Mouse (Mus musculus): ENCODE measurements at regions not wholly inside any gene's neighbourhood (a gene's known extent, or its start where the extent isn't known, plus 50 kb on each side); places are given as distances from the start of the nearest gene placed in this dataset.

- WGBS, result 75% methylated on average over 9 of the region's 9 CpGs
- no peaks in the 10 kb centered on the region for H3K36me3 ChIP-seq (ENCODE audit: control insufficient read depth, insufficient read depth, low read length)
- H3K27ac ChIP-seq (ENCODE audit: low read depth), result no peak overlapping the region
- H3K27me3 ChIP-seq (replicated peaks; ENCODE audit: control insufficient read depth, insufficient read depth, low read length), result no peaks in the 10 kb centered on the region
- no peak for DNase-seq (ENCODE audit: low spot score)
- ATAC-seq (replicated peaks; ENCODE audit: low FRiP score, low TSS enrichment, low read depth), result no peak
- no peak overlapping the region for H3K4me2 ChIP-seq (ENCODE audit: low read length)
- H3K9ac ChIP-seq (ENCODE audit: low read length), result no peak overlapping the region
- H3K4me3 ChIP-seq (ENCODE audit: low read depth, low read length), result no peak overlapping the region
- H3K9me3 ChIP-seq (ENCODE audit: control insufficient read depth, low read length), result no peaks in the 10 kb centered on the region
- H3K4me1 ChIP-seq (replicated peaks; ENCODE audit: control insufficient read depth, insufficient read depth, low read length), result no peaks in the 10 kb centered on the region
Measured at GRCm38 (mm10) chr12:5601084-5601654, 225.7 kb upstream of the Klhl29 start.

GRCm38 (mm10) chr12:5599426-5599825, 223.9 kb upstream of the Klhl29 start:
- no peak for DNase-seq (ENCODE audit: low spot score)
- no peak overlapping the region for H3K4me2 ChIP-seq (ENCODE audit: low read length)
- H3K27me3 ChIP-seq (replicated peaks; ENCODE audit: control insufficient read depth, insufficient read depth, low read length), result no peaks in the 10 kb centered on the region
- ATAC-seq (replicated peaks; ENCODE audit: low FRiP score, low TSS enrichment, low read depth), result no peak
- H3K36me3 ChIP-seq (ENCODE audit: control insufficient read depth, insufficient read depth, low read length), result no peaks in the 10 kb centered on the region
- H3K4me3 ChIP-seq (ENCODE audit: low read depth, low read length), result no peak overlapping the region
- H3K4me1 ChIP-seq (replicated peaks; ENCODE audit: control insufficient read depth, insufficient read depth, low read length), result no peaks in the 10 kb centered on the region
- H3K9ac ChIP-seq (ENCODE audit: low read length), result no peak overlapping the region
- no peaks in the 10 kb centered on the region for H3K9me3 ChIP-seq (ENCODE audit: control insufficient read depth, low read length)
- no peak overlapping the region for H3K27ac ChIP-seq (ENCODE audit: low read depth)
- WGBS, result 92% methylated on average over 1 of the region's 1 CpGs

GRCm38 (mm10) chr12:5598961-5599360, 223.5 kb upstream of the Klhl29 start:
- Histone ChIP-seq H3K4me1 (replicated peaks; ENCODE audit: control insufficient read depth, insufficient read depth, low read length) (no peaks in the 10 kb centered on the region), H3K9me3 (ENCODE audit: control insufficient read depth, low read length) (no peaks in the 10 kb centered on the region), H3K27ac (ENCODE audit: low read depth) (no peak overlapping the region), H3K4me3 (ENCODE audit: low read depth, low read length) (no peak overlapping the region), H3K9ac (ENCODE audit: low read length) (no peak overlapping the region), H3K27me3 (replicated peaks; ENCODE audit: control insufficient read depth, insufficient read depth, low read length) (no peaks in the 10 kb centered on the region), H3K4me2 (ENCODE audit: low read length) (no peak overlapping the region), H3K36me3 (ENCODE audit: control insufficient read depth, insufficient read depth, low read length) (no peaks in the 10 kb centered on the region)
- DNase-seq (ENCODE audit: low spot score), result no peak
- 89% methylated on average over 4 of the region's 4 CpGs for WGBS
- ATAC-seq (replicated peaks; ENCODE audit: low FRiP score, low TSS enrichment, low read depth), result no peak

- Histone ChIP-seq H3K4me1 (replicated peaks; ENCODE audit: control insufficient read depth, insufficient read depth, low read length) (no peaks in the 10 kb centered on the region), H3K27me3 (replicated peaks; ENCODE audit: control insufficient read depth, insufficient read depth, low read length) (no peaks in the 10 kb centered on the region), H3K36me3 (ENCODE audit: control insufficient read depth, insufficient read depth, low read length) (no peaks in the 10 kb centered on the region), H3K27ac (ENCODE audit: low read depth) (no peak overlapping the region), H3K4me3 (ENCODE audit: low read depth, low read length) (no peak overlapping the region), H3K9me3 (ENCODE audit: control insufficient read depth, low read length) (no peaks in the 10 kb centered on the region), H3K4me2 (ENCODE audit: low read length) (no peak overlapping the region), H3K9ac (ENCODE audit: low read length) (no peak overlapping the region)
- ATAC-seq (replicated peaks; ENCODE audit: low FRiP score, low TSS enrichment, low read depth) (no peak), DNase-seq (ENCODE audit: low spot score) (no peak)
- WGBS, result 49% methylated on average over 6 of the region's 6 CpGs
Measured at GRCm38 (mm10) chr12:5572831-5573230, 197.3 kb upstream of the Klhl29 start.

- H3K9me3 ChIP-seq (ENCODE audit: control insufficient read depth, low read length), result no peaks in the 10 kb centered on the region
- H3K27me3 ChIP-seq (replicated peaks; ENCODE audit: control insufficient read depth, insufficient read depth, low read length), result no peaks in the 10 kb centered on the region
- DNase-seq (ENCODE audit: low spot score), result no peak
- no peaks in the 10 kb centered on the region for H3K36me3 ChIP-seq (ENCODE audit: control insufficient read depth, insufficient read depth, low read length)
- ATAC-seq (replicated peaks; ENCODE audit: low FRiP score, low TSS enrichment, low read depth), result no peak
- H3K4me1 ChIP-seq (replicated peaks; ENCODE audit: control insufficient read depth, insufficient read depth, low read length), result no peaks in the 10 kb centered on the region
- H3K4me3 ChIP-seq (ENCODE audit: low read depth, low read length), result no peak overlapping the region
- H3K9ac ChIP-seq (ENCODE audit: low read length), result no peak overlapping the region
- no peak overlapping the region for H3K27ac ChIP-seq (ENCODE audit: low read depth)
- 82% methylated on average over 5 of the region's 5 CpGs for WGBS
- no peak overlapping the region for H3K4me2 ChIP-seq (ENCODE audit: low read length)
Measured at GRCm38 (mm10) chr12:5568941-5569340, 193.5 kb upstream of the Klhl29 start.

- Histone ChIP-seq H3K27me3 (replicated peaks; ENCODE audit: control insufficient read depth, insufficient read depth, low read length) (no peaks in the 10 kb centered on the region), H3K9me3 (ENCODE audit: control insufficient read depth, low read length) (no peaks in the 10 kb centered on the region), H3K4me3 (ENCODE audit: low read depth, low read length) (no peak overlapping the region), H3K36me3 (ENCODE audit: control insufficient read depth, insufficient read depth, low read length) (no peaks in the 10 kb centered on the region), H3K4me2 (ENCODE audit: low read length) (no peak overlapping the region), H3K4me1 (replicated peaks; ENCODE audit: control insufficient read depth, insufficient read depth, low read length) (no peaks in the 10 kb centered on the region), H3K9ac (ENCODE audit: low read length) (no peak overlapping the region), H3K27ac (ENCODE audit: low read depth) (no peak overlapping the region)
- DNase-seq (ENCODE audit: low spot score) (no peak), ATAC-seq (replicated peaks; ENCODE audit: low FRiP score, low TSS enrichment, low read depth) (no peak)
- WGBS, result 30% methylated on average over 2 of the region's 2 CpGs
Measured at GRCm38 (mm10) chr12:5566231-5566630, 190.7 kb upstream of the Klhl29 start.

GRCm38 (mm10) chr12:5552607-5553006, 177.1 kb upstream of the Klhl29 start:
- no peaks in the 10 kb centered on the region for H3K4me1 ChIP-seq (replicated peaks; ENCODE audit: control insufficient read depth, insufficient read depth, low read length)
- 71% methylated on average over 4 of the region's 4 CpGs for WGBS
- no peak overlapping the region for H3K4me3 ChIP-seq (ENCODE audit: low read depth, low read length)
- no peak overlapping the region for H3K9ac ChIP-seq (ENCODE audit: low read length)
- H3K27ac ChIP-seq (ENCODE audit: low read depth), result no peak overlapping the region
- H3K36me3 ChIP-seq (ENCODE audit: control insufficient read depth, insufficient read depth, low read length), result no peaks in the 10 kb centered on the region
- no peak overlapping the region for H3K4me2 ChIP-seq (ENCODE audit: low read length)
- no peaks in the 10 kb centered on the region for H3K27me3 ChIP-seq (replicated peaks; ENCODE audit: control insufficient read depth, insufficient read depth, low read length)
- DNase-seq (ENCODE audit: low spot score) (no peak), ATAC-seq (replicated peaks; ENCODE audit: low FRiP score, low TSS enrichment, low read depth) (no peak)
- H3K9me3 ChIP-seq (ENCODE audit: control insufficient read depth, low read length), result no peaks in the 10 kb centered on the region

GRCm38 (mm10) chr12:5551901-5552300, 176.4 kb upstream of the Klhl29 start:
- no peak overlapping the region for H3K4me3 ChIP-seq (ENCODE audit: low read depth, low read length)
- H3K4me2 ChIP-seq (ENCODE audit: low read length), result no peak overlapping the region
- no peak for DNase-seq (ENCODE audit: low spot score)
- no peak overlapping the region for H3K9ac ChIP-seq (ENCODE audit: low read length)
- H3K27me3 ChIP-seq (replicated peaks; ENCODE audit: control insufficient read depth, insufficient read depth, low read length), result no peaks in the 10 kb centered on the region
- H3K36me3 ChIP-seq (ENCODE audit: control insufficient read depth, insufficient read depth, low read length), result no peaks in the 10 kb centered on the region
- H3K9me3 ChIP-seq (ENCODE audit: control insufficient read depth, low read length), result no peaks in the 10 kb centered on the region
- H3K27ac ChIP-seq (ENCODE audit: low read depth), result no peak overlapping the region
- 46% methylated on average over 2 of the region's 2 CpGs for WGBS
- no peak for ATAC-seq (replicated peaks; ENCODE audit: low FRiP score, low TSS enrichment, low read depth)
- H3K4me1 ChIP-seq (replicated peaks; ENCODE audit: control insufficient read depth, insufficient read depth, low read length), result no peaks in the 10 kb centered on the region

GRCm38 (mm10) chr12:5549796-5550195, 174.3 kb upstream of the Klhl29 start:
- Histone ChIP-seq H3K4me2 (ENCODE audit: low read length) (no peak overlapping the region), H3K9me3 (ENCODE audit: control insufficient read depth, low read length) (no peaks in the 10 kb centered on the region), H3K4me3 (ENCODE audit: low read depth, low read length) (no peak overlapping the region), H3K9ac (ENCODE audit: low read length) (no peak overlapping the region), H3K27ac (ENCODE audit: low read depth) (no peak overlapping the region), H3K36me3 (ENCODE audit: control insufficient read depth, insufficient read depth, low read length) (no peaks in the 10 kb centered on the region), H3K27me3 (replicated peaks; ENCODE audit: control insufficient read depth, insufficient read depth, low read length) (no peaks in the 10 kb centered on the region), H3K4me1 (replicated peaks; ENCODE audit: control insufficient read depth, insufficient read depth, low read length) (no peaks in the 10 kb centered on the region)
- ATAC-seq (replicated peaks; ENCODE audit: low FRiP score, low TSS enrichment, low read depth) (no peak), DNase-seq (ENCODE audit: low spot score) (no peak)
- WGBS, result 64% methylated on average over 7 of the region's 7 CpGs
